Mouse (Mus musculus): ENCODE results near the gene Khdc1c. TPM values are rescaled to one million over a fixed set of nuclear protein-coding genes. Genes with fewer than 3 reads are reported as not detected.
A peak's percentile ranks its signal among the peaks of the same experiment; 100 is the strongest.
"Not testable (repeated sequence)": the region's sequence is repeated elsewhere in the genome, so short reads cannot be mapped to it uniquely, and the experiment has no call there.

Khdc1c gene
- not detected for polyA plus RNA-seq (2017; shearing (Covaris generic))

GRCm38 (mm10) chr1:21368031-21368430 lies at the start of gene Khdc1c:
Gene Khdc1c (plus strand): TSS chr1:21368331.
- ATAC-seq, result not testable (repeated sequence)

GRCm38 (mm10) chr1:21320271-21320670 lies 47.9 kb upstream of the Khdc1c start:
- not testable (repeated sequence) for ATAC-seq

GRCm38 (mm10) chr1:21321656-21322055 lies 46.5 kb upstream of the Khdc1c start:
- no peak for ATAC-seq

- ATAC-seq, result peak; percentile 28
These were observed 44.0 kb upstream of the Khdc1c start for GRCm38 (mm10) chr1:21323996-21324574.

GRCm38 (mm10) chr1:21324633-21325032 lies 43.5 kb upstream of the Khdc1c start:
- peak; percentile 44 for ATAC-seq

GRCm38 (mm10) chr1:21326733-21327132 lies 41.4 kb upstream of the Khdc1c start:
- no peak for ATAC-seq

GRCm38 (mm10) chr1:21331161-21331560 lies 37.0 kb upstream of the Khdc1c start:
- ATAC-seq, result not testable (repeated sequence)

- peak; percentile 82 for ATAC-seq
These were observed 34.7 kb upstream of the Khdc1c start for GRCm38 (mm10) chr1:21333222-21333973.

- ATAC-seq, result no peak
These were observed 32.3 kb upstream of the Khdc1c start for GRCm38 (mm10) chr1:21335836-21336235.

GRCm38 (mm10) chr1:21340745-21341144 lies 27.4 kb upstream of the Khdc1c start:
- ATAC-seq, result no peak

GRCm38 (mm10) chr1:21344253-21344652 lies 23.9 kb upstream of the Khdc1c start:
- peak; percentile 74 for ATAC-seq

GRCm38 (mm10) chr1:21344752-21345151 lies 23.4 kb upstream of the Khdc1c start:
- ATAC-seq, result not testable (repeated sequence)

GRCm38 (mm10) chr1:21349341-21349740 lies 18.8 kb upstream of the Khdc1c start, which contains the start of gene Khdc1a:
Gene Khdc1a (plus strand): TSS chr1:21349641.
- ATAC-seq, result no peak

GRCm38 (mm10) chr1:21383256-21383655 lies 15.1 kb downstream of the Khdc1c start, which contains the start of gene Khdc1b:
Gene Khdc1b (plus strand): TSS chr1:21383556.
- ATAC-seq, result no peak

GRCm38 (mm10) chr1:21391138-21391671 lies 23.1 kb downstream of the Khdc1c start:
- ATAC-seq, result no peak

GRCm38 (mm10) chr1:21402804-21403203 lies 34.7 kb downstream of the Khdc1c start:
- no peak for ATAC-seq

GRCm38 (mm10) chr1:21407266-21407665 lies 39.1 kb downstream of the Khdc1c start:
- ATAC-seq, result no peak

- peak; percentile 75 for ATAC-seq
These were observed 43.4 kb downstream of the Khdc1c start for GRCm38 (mm10) chr1:21411331-21412196.

- no peak for ATAC-seq
These were observed 44.0 kb downstream of the Khdc1c start for GRCm38 (mm10) chr1:21412197-21412555.

- ATAC-seq, result no peak
These were observed 51.2 kb downstream of the Khdc1c start for GRCm38 (mm10) chr1:21419370-21419769.
